Mouse (Mus musculus) adrenal gland, adult (tissue): ENCODE measurements at regions not wholly inside any gene's neighbourhood (a gene's known extent, or its start where the extent isn't known, plus 50 kb on each side); places are given as distances from the start of the nearest gene placed in this dataset.
A peak's percentile ranks its signal among the peaks of the same experiment; 100 is the strongest.

ENCODE experiments used
- DNase-seq, 2 experiments: peaks; one replicate each; pipeline ENCODE4 v3.0.0; 2022 to 2023; ENCODE audit warnings: low spot score in 1 of 2; ENCODE audit not compliant: inconsistent age in 2 of 2

DNA sequence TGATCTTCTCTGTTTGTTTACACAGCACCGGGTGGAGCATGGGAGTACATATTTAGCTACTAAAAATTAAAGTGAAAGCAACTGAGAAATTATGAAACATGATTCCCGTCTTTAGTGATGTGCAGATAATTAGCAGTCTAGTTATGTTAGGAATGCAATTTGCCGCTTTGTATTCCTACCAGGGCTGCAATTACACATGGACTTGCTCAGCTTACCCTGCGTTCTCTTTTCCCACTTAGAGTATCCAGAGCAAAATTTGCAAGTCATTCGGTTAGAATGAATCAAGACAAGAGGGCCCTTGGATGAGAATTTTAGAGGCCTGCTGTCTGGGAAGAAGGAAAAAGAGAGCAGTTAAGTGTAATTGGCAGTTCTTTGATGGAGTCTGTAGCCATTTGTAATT lies 126.0 kb upstream of the Gpr149 start:
- no peak for DNase-seq

DNA sequence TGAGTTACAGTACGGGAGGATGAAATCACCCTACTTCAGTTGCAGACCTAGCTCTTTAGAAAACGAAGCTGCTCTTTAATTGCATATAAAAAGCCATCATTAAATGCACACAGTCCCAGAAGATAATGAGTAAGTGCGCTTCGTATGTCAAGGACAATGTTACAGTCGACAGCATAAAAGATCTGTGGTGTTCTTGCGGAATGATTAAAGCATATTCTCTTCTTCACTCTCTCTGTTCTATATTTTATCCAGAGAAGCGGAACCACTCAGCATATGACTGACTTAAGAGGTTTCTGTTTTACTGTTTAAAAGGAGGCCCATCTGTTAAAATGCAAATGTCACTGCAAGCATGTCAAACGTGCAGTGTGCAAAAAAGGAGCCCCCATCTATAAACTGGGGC lies 121.0 kb upstream of the Gpr149 start:
- DNase-seq = no peak

DNA sequence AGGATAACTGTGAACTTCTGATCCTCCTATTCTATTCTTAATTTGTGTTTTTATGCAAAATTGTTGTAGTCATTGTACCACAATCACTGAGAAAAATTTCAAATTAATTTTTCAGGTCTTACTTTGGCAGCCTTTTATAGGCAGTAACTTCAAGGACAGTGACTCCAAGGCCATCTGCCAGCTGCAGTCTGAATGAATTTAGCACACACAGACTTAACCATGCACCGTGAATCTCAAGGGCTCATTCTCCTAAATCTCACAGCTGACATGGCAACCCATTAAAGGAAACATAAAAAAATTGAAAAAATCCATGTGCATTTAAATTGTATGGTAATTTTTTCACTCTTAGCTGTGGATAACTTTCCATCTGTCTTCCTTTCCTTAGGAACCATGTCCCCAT lies 111.9 kb upstream of the Gpr149 start:
- peak in 1 of 2 experiments; percentile 30 for DNase-seq

DNA sequence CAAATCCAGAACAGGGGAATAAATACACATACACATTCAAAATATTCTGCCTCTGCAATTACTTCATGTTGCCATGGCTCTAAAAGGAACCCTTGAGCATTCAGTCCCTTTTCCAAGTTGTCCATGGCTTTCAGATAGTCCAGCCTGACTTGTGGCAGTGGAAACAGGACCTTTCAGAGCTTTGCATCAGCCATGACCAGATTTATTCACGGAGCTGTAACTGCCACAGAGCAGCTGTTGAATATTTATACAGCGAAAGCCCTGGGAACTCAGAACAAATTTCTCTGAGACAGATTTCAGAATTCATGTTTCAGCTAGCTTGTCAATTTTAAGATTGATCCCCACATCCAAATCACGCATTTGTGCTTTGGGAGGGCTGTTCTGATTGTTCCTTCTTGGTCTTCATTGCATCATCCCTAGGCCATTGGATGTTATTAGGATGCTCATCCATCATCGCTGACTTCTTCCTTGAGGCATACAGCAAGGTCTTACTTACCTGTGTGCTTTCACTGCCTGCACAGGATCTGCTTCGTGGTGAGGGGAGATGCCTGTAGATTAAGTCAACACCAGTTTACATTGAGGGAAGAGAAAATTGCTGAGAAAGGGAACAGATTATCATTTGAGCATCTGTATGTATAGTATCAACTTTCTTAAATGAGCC lies 110.5 kb upstream of the Gpr149 start:
- no peak for DNase-seq
